Mouse (Mus musculus): ENCODE data around the gene Cryl1.
A peak's percentile ranks its signal among the peaks of the same experiment; 100 is the strongest.

Cryl1 gene

DNA sequence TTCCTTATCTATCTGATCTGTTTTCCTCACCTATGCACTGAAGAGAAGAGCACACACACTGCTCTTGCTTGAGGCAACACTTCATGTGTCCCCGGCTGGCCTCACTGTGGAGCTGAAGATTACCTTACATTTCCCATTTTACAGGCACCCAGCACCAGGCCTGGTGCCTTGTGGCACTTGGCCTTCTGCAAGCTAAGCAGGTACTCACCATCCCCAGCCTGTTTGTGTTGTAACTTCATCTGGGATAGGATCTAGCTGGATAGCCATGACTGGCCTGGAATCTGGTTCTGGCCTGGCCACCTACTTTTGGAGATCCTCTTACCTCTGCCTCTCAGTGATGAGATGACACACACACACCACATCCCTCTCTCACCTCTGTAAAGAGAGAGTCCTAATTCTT, 79.5 kb downstream of the Cryl1 start:
- no peak for DNase-seq (ENCODE audit: low read depth, low spot score)

- peak; percentile 32 for DNase-seq (ENCODE audit: low read depth, low spot score)
Observed at GRCm38 (mm10) chr14:57316662-57317600, 81.4 kb downstream of the Cryl1 start.

DNA sequence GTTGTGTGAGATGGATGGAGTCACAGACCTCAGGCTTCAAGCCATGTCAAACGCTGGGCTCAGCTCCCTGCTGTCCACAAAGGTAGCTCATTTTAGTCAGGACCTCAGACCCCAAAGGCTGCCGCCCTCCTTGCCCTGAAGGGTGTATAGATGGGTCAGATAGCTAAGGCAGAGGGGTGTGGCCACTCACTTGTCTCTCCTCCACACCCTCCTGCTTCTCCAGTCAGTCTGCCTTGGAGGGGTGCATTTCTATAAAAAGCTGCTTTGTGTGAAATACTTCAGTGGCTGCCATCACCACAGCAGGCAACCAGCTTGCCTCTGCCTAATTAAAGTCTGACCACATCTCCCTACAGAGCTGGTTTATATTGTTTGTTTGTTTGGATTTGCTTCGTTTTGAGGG, 82.4 kb downstream of the Cryl1 start:
- no peak for DNase-seq (ENCODE audit: low read depth, low spot score)

DNA sequence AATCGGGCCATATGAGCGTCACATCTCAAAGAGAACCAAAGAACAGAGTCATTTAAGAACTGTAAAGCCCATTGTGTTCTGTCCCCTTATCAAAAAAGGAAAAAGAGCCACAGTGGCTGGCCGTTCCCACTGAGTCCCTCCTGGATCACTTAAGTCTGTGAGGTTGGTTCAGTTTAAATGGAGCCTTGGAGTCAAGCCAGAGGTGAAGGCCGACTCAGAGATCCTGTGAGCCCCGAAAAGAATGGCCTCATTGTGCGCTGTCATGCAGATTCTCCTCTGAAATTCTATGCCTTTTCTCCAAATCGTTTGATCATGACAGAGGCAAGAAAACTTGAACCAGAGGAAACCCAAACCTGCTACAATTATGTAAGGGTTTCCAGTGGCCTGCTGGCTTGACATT, 82.8 kb downstream of the Cryl1 start:
- DNase-seq (ENCODE audit: low read depth, low spot score) = no peak

DNA sequence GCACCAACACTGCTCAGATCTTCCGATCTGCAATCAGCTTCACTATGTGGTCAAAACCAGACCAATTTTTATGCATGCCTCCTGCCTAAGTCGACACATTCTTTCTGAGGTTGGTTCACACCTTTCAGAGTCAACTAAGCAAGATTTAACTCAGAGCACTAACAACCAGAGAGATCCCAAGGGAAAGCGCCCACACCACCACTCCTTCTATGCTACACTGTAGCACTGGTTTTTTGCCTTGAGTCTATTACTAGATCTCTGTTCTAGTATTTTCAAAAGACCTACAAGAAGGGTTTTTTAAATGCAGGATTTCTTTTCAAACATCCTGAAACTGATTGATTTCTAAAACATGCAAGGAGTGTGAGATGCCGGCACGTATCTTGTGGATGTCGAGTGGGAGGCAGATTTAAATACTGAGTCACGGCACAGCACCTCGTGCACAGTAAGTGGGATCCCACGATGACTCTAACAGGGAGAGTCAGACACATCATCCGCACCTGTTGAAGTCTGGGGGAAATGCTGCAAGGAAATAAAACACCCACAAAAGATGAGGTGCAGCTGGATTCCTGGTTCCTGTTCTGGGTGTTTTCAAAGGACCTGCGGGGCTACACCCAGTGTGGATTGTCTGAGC, 96.6 kb downstream of the Cryl1 start:
- DNase-seq (ENCODE audit: low read depth, low spot score) = no peak

GRCm38 (mm10) chr14:57300530-57300929, 97.8 kb downstream of the Cryl1 start:
- no peak for DNase-seq (ENCODE audit: low read depth, low spot score)

GRCm38 (mm10) chr14:57297672-57298071, 100.7 kb downstream of the Cryl1 start:
- no peak for DNase-seq (ENCODE audit: low read depth, low spot score)

DNA sequence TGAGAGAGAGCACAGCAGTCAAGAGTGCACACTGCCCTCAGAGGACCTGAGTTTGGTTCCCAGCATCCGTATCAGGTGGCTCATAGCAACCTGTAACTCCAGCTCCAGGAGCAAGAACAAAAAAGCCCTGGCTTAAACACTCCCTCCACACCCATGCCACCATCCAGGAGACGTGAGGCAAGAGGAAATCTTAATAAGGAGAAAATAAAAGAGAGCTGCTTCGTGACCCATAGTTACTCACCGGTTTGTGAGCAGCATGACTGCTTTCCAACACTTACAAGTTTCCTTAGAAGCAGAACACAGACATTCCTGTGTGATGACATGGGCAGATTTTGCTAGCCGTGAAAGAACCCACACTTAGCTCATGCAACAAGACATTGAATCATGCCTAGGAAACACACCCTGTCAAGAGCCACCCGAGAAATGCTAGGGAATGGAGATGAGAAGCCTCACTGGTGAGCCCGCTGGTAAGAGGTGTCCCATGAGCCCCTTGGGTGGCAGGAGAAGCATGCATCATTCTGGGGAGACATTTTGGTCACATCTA, 106.9 kb downstream of the Cryl1 start:
- no peak for DNase-seq (ENCODE audit: low read depth, low spot score)

DNA sequence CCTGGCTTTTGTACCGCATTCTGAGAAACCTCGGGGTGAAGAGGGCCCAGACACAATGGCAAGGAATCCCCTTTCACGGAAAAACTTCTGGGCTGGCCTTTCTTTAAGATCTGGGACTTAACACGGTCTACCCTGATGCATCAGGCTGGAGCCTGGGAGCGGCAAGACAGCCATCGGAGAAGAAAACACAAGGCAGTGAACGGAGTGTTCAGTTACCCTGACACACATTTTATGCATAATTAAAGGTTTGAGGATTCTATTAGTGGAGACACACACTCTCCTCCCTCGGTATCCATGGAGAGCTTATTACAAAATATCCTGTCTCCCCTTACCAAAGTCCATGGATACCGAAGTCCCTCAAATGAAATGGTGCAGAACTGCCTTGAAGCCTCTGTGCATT, 109.2 kb downstream of the Cryl1 start:
- no peak for DNase-seq (ENCODE audit: low read depth, low spot score)

DNA sequence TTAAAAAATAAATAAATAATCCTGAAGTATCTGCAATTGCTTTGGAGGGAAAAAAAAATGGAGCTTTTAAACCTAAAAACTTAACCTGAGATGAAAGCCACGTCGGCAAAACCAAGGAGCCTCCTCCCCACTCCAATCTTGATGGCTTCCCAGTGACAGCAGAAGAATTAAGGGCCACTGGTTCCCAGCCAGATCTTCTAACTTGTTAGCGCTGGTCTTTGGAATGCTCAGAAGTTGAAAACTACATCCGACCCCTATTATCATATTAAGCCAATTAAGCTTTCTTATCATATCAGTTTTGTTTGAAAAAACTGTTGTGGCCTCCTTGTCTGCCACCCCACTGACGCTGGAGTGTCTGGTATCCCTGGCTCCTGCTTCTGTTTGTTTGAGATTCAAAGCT, 114.5 kb downstream of the Cryl1 start:
- DNase-seq (ENCODE audit: low read depth, low spot score) = no peak

DNA sequence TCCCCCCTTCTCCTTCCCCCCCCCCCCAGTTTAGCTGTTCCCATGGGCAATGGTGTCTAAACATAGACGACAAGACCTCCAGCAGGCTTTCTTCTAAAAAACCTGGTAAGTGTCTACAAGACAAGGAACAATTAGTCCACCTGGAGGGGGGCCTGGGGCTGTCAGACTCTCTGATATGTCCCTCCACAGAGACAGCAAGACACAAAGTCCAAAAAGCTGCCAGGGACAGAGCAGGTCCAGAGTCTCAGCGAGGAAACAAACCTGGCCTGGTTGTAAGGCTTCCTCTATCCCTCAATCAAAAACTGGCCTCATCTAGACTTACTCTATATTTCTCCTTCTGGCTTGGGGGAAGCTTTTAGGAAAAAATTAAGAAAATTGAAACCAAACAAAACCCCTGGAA, 115.7 kb downstream of the Cryl1 start:
- DNase-seq (ENCODE audit: low read depth, low spot score) = no peak

DNA sequence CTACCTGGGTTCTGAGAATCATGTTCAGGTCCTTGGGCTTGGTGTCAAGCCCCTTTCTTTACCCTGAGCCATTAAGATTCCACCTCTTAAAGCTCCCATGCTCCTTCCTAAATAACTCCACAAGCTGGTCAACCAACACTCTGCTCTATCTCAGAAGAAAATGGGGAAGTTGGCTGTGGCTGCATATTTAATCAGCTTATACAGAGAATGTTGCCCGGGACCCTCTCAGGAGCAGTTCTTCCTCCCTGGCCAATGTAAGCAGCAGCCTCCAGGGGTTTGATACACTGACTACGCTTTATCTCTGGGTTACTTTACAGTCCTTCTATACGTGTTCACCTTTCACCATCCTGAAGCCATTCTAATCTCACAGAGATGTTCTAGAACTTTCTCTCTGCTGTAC, 117.5 kb downstream of the Cryl1 start:
- no peak for DNase-seq (ENCODE audit: low read depth, low spot score)

DNA sequence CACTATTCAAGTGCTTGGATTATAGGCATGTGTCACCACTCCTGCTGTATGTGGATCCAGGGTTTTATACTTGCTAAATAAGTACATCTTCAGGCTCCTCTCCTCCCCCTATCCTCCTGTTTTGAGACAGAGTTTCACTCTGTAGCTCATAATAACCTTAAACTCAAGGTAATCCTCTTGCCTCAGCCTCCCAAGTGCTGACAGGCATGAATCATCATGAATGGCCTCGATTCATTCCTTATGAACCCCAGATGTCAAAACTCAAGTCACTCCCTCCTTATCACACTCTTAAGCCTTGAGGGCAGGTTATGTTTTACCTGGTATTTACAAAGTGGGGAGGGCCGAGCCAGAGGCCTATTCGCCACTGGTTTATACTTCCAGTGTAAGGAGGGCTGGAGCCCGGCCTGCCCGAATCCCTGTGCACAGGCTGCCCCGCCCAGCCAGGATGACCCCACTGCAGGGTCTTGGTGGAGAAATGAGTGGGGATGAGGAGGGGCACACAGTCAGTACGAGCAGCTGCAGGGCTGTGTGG, 121.8 kb downstream of the Cryl1 start:
- DNase-seq (ENCODE audit: low read depth, low spot score) = no peak

DNA sequence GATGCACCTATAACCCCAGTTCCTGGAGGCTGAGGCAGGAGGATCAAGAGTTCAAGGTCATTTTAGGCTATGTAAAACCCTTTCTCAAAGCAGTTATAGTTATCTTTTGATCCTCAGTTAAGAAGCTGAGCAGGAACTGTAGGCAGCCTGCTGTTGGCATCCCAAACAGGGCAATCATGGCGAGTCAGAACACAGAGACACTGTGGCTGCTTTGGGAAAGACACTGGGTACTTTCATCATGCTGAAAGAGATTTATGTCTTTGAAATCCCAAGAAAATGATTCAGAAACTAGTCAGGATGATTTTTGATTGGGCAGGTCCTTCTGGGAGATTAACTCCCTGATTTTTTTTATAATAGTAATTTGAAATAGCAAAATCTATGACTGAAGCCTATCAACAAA, 126.0 kb downstream of the Cryl1 start:
- no peak for DNase-seq (ENCODE audit: low read depth, low spot score)

GRCm38 (mm10) chr14:57271861-57272260, 126.5 kb downstream of the Cryl1 start:
- no peak for DNase-seq (ENCODE audit: low read depth, low spot score)

DNA sequence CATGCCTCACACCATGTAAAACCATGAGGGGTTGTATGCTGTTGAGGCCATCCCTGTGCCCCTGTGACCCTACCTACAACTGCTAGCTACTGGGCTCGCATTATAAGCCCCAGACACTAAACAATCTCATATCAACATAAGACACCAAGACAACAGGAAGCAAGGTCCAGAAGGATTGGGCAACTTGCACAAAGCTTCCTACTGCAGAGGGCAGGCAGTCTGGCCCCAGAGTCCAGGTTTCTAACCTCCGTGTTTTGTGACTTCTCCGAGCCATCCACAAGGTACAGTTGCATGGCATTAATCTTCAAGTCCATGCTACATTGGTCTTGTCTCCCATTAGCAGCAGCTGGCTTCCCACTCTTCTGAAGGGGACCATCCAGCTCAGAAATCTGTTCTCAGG, 129.4 kb downstream of the Cryl1 start:
- no peak for DNase-seq (ENCODE audit: low read depth, low spot score)

DNA sequence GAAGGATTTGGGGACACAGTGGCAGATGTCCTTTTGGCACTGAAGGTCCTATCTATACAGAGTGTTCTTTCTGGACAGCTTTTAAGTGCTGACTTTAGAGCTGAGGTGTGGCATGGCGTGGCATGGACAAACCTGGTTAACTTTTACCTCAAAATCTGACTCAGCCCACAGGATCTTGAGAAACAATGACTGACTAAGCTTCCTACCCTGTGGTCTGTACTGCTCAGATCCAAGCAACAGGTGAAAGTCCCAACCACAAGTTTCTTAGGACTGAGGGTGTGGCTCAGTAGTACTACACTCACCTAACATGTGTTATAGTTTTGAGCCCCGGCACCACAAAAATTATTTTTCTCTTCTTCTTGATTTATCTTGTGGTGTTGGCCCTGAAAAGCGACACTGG, 130.0 kb downstream of the Cryl1 start:
- DNase-seq (ENCODE audit: low read depth, low spot score) = no peak

- DNase-seq (ENCODE audit: low read depth, low spot score) = no peak
Observed at GRCm38 (mm10) chr14:57263943-57264342, 134.4 kb downstream of the Cryl1 start.

DNA sequence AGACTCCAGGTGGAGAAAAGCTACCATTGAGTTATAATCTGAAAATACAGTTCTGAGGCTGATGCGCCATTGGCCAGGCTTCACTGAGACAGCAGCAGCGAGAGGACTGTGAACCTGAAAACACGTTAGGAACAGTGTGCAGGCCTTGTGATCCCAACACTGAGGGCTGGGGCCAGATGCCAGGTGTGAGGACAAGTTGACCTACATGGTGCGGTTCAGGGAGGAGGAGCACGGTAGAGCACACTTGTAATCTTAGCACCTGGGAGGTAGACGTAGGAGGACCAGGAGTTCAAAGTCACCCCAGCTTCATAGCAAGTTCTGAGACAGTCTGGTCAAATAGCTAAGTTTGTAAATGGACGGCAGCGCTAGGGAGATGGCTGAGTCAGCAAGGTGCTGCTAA, 139.0 kb downstream of the Cryl1 start:
- DNase-seq (ENCODE audit: low read depth, low spot score) = no peak

- no peak for DNase-seq (ENCODE audit: low read depth, low spot score)
Observed at GRCm38 (mm10) chr14:57248661-57249060, 149.7 kb downstream of the Cryl1 start.

GRCm38 (mm10) chr14:57246575-57246974, 151.8 kb downstream of the Cryl1 start:
- no peak for DNase-seq (ENCODE audit: low read depth, low spot score)

- DNase-seq (ENCODE audit: low read depth, low spot score) = no peak
Observed at GRCm38 (mm10) chr14:57242978-57243377, 155.4 kb downstream of the Cryl1 start.

GRCm38 (mm10) chr14:57235276-57235675, 163.1 kb downstream of the Cryl1 start:
- DNase-seq (ENCODE audit: low read depth, low spot score) = no peak
